Mouse (Mus musculus): ENCODE measurements around the gene Rasgef1b.

- TF ChIP-seq CTCF (conservative IDR thresholded peaks at IDR 0.05 in 1 of 2, IDR thresholded peaks at IDR 0.05 in 1 of 2; ENCODE audit: low read depth in 2 of 2, low read length in 2 of 2), result no peak
- no peak for TF ChIP-seq ZNF384 (IDR thresholded peaks at IDR 0.05; ENCODE audit: low read depth, low read length)
Observed at GRCm38 (mm10) chr5:99383783-99384281, 345.0 kb downstream of the Rasgef1b start.
